Mouse (Mus musculus): ENCODE data around the gene Tex264. TPM values are rescaled to one million over a fixed set of nuclear protein-coding genes. Genes with fewer than 3 reads are reported as not detected.

The Tex264 gene
- polyA plus RNA-seq, 1 experiment, result 79.0 TPM

- TF ChIP-seq USF1 (IDR thresholded peaks at IDR 0.05; ENCODE audit: low read depth) (no peak), MYOD1 (IDR thresholded peaks at IDR 0.05; ENCODE audit: control insufficient read depth, insufficient read length, low read depth) (no peak), MYOG (IDR thresholded peaks at IDR 0.05; ENCODE audit: control insufficient read depth, extremely low read depth, insufficient read length) (no peak), MAX (IDR thresholded peaks at IDR 0.05) (no peak), CTCF (IDR thresholded peaks at IDR 0.05; ENCODE audit: control insufficient read depth, insufficient read depth, insufficient read length) (no peak), CEBPB (IDR thresholded peaks at IDR 0.05; ENCODE audit: low read depth) (no peak), FOSL1 (IDR thresholded peaks at IDR 0.05; ENCODE audit: insufficient read depth, low read length, poor library complexity, severe bottlenecking) (no peak)
- no peak overlapping the region for H3K4me3 ChIP-seq (ENCODE audit: insufficient read depth, poor library complexity, severe bottlenecking)
- no peaks in the 10 kb centered on the region for H3K79me3 ChIP-seq (ENCODE audit: low read depth)
- no peaks in the 10 kb centered on the region for H3K27me3 ChIP-seq (ENCODE audit: control insufficient read depth, insufficient read depth, insufficient read length)
- peaks cover 42% of the 10 kb centered on the region for H3K36me3 ChIP-seq (ENCODE audit: control insufficient read depth, insufficient read depth)
- no peaks in the 10 kb centered on the region for H3K79me2 ChIP-seq (ENCODE audit: control insufficient read depth, insufficient read depth)
- H3ac ChIP-seq (ENCODE audit: control insufficient read depth, insufficient read length, low read depth), result no peak overlapping the region
Measured at GRCm38 (mm10) chr9:106677702-106678101, 8.0 kb downstream of the Tex264 start.

- Histone ChIP-seq H3K79me2 (ENCODE audit: control insufficient read depth, insufficient read depth) (no peaks in the 10 kb centered on the region), H3ac (ENCODE audit: control insufficient read depth, insufficient read length, low read depth) (no peak overlapping the region), H3K4me3 (ENCODE audit: insufficient read depth, poor library complexity, severe bottlenecking) (no peak overlapping the region), H3K27me3 (ENCODE audit: control insufficient read depth, insufficient read depth, insufficient read length) (no peaks in the 10 kb centered on the region), H3K36me3 (ENCODE audit: control insufficient read depth, insufficient read depth) (peaks cover 41% of the 10 kb centered on the region), H3K79me3 (ENCODE audit: low read depth) (no peaks in the 10 kb centered on the region)
- no peak for TF ChIP-seq MYOG (IDR thresholded peaks at IDR 0.05; ENCODE audit: control insufficient read depth, extremely low read depth, insufficient read length)
- TF ChIP-seq MAX (IDR thresholded peaks at IDR 0.05), result no peak
- TF ChIP-seq FOSL1 (IDR thresholded peaks at IDR 0.05; ENCODE audit: insufficient read depth, low read length, poor library complexity, severe bottlenecking), result no peak
- TF ChIP-seq CTCF (IDR thresholded peaks at IDR 0.05; ENCODE audit: control insufficient read depth, insufficient read depth, insufficient read length), result no peak
- TF ChIP-seq USF1 (IDR thresholded peaks at IDR 0.05; ENCODE audit: low read depth), result no peak
- no peak for TF ChIP-seq MYOD1 (IDR thresholded peaks at IDR 0.05; ENCODE audit: control insufficient read depth, insufficient read length, low read depth)
- no peak for TF ChIP-seq CEBPB (IDR thresholded peaks at IDR 0.05; ENCODE audit: low read depth)
Measured at GRCm38 (mm10) chr9:106676571-106676970, 9.2 kb downstream of the Tex264 start.

GRCm38 (mm10) chr9:106675965-106676364 lies 9.8 kb downstream of the Tex264 start:
- Histone ChIP-seq H3K36me3 (ENCODE audit: control insufficient read depth, insufficient read depth) (peaks cover 38% of the 10 kb centered on the region), H3ac (ENCODE audit: control insufficient read depth, insufficient read length, low read depth) (no peak overlapping the region)

GRCm38 (mm10) chr9:106675480-106675879 lies 10.2 kb downstream of the Tex264 start:
- Histone ChIP-seq H3K79me2 (ENCODE audit: control insufficient read depth, insufficient read depth) (no peaks in the 10 kb centered on the region), H3ac (ENCODE audit: control insufficient read depth, insufficient read length, low read depth) (no peak overlapping the region), H3K79me3 (ENCODE audit: low read depth) (no peaks in the 10 kb centered on the region), H3K36me3 (ENCODE audit: control insufficient read depth, insufficient read depth) (peaks cover 33% of the 10 kb centered on the region), H3K4me3 (ENCODE audit: insufficient read depth, poor library complexity, severe bottlenecking) (no peak overlapping the region), H3K27me3 (ENCODE audit: control insufficient read depth, insufficient read depth, insufficient read length) (no peaks in the 10 kb centered on the region)
- TF ChIP-seq USF1 (IDR thresholded peaks at IDR 0.05; ENCODE audit: low read depth), result no peak
- TF ChIP-seq CTCF (IDR thresholded peaks at IDR 0.05; ENCODE audit: control insufficient read depth, insufficient read depth, insufficient read length), result peak; percentile 47

More at GRCm38 (mm10) chr9:106675965-106676364, 9.8 kb downstream of the Tex264 start:
- H3K79me2 ChIP-seq (ENCODE audit: control insufficient read depth, insufficient read depth), result no peaks in the 10 kb centered on the region
- H3K4me3 ChIP-seq (ENCODE audit: insufficient read depth, poor library complexity, severe bottlenecking), result no peak overlapping the region
- no peaks in the 10 kb centered on the region for H3K79me3 ChIP-seq (ENCODE audit: low read depth)
- TF ChIP-seq MAX (IDR thresholded peaks at IDR 0.05) (no peak), MYOG (IDR thresholded peaks at IDR 0.05; ENCODE audit: control insufficient read depth, extremely low read depth, insufficient read length) (no peak), CTCF (IDR thresholded peaks at IDR 0.05; ENCODE audit: control insufficient read depth, insufficient read depth, insufficient read length) (no peak), USF1 (IDR thresholded peaks at IDR 0.05; ENCODE audit: low read depth) (no peak), FOSL1 (IDR thresholded peaks at IDR 0.05; ENCODE audit: insufficient read depth, low read length, poor library complexity, severe bottlenecking) (no peak), CEBPB (IDR thresholded peaks at IDR 0.05; ENCODE audit: low read depth) (no peak), MYOD1 (IDR thresholded peaks at IDR 0.05; ENCODE audit: control insufficient read depth, insufficient read length, low read depth) (no peak)
- H3K27me3 ChIP-seq (ENCODE audit: control insufficient read depth, insufficient read depth, insufficient read length), result no peaks in the 10 kb centered on the region

GRCm38 (mm10) chr9:106673860-106674259 lies 11.9 kb downstream of the Tex264 start:
- no peaks in the 10 kb centered on the region for H3K79me3 ChIP-seq (ENCODE audit: low read depth)
- no peak overlapping the region for H3ac ChIP-seq (ENCODE audit: control insufficient read depth, insufficient read length, low read depth)
- H3K36me3 ChIP-seq (ENCODE audit: control insufficient read depth, insufficient read depth), result peaks cover 18% of the 10 kb centered on the region
- no peaks in the 10 kb centered on the region for H3K27me3 ChIP-seq (ENCODE audit: control insufficient read depth, insufficient read depth, insufficient read length)
- no peaks in the 10 kb centered on the region for H3K79me2 ChIP-seq (ENCODE audit: control insufficient read depth, insufficient read depth)
- no peak overlapping the region for H3K4me3 ChIP-seq (ENCODE audit: insufficient read depth, poor library complexity, severe bottlenecking)
- TF ChIP-seq CEBPB (IDR thresholded peaks at IDR 0.05; ENCODE audit: low read depth) (no peak), MYOG (IDR thresholded peaks at IDR 0.05; ENCODE audit: control insufficient read depth, extremely low read depth, insufficient read length) (no peak), MYOD1 (IDR thresholded peaks at IDR 0.05; ENCODE audit: control insufficient read depth, insufficient read length, low read depth) (no peak), FOSL1 (IDR thresholded peaks at IDR 0.05; ENCODE audit: insufficient read depth, low read length, poor library complexity, severe bottlenecking) (no peak), USF1 (IDR thresholded peaks at IDR 0.05; ENCODE audit: low read depth) (no peak), CTCF (IDR thresholded peaks at IDR 0.05; ENCODE audit: control insufficient read depth, insufficient read depth, insufficient read length) (no peak), MAX (IDR thresholded peaks at IDR 0.05) (no peak)

- H3K4me3 ChIP-seq (ENCODE audit: insufficient read depth, poor library complexity, severe bottlenecking), result no peak overlapping the region
- H3K27me3 ChIP-seq (ENCODE audit: control insufficient read depth, insufficient read depth, insufficient read length), result no peaks in the 10 kb centered on the region
- peaks cover 19% of the 10 kb centered on the region for H3K36me3 ChIP-seq (ENCODE audit: control insufficient read depth, insufficient read depth)
- TF ChIP-seq USF1 (IDR thresholded peaks at IDR 0.05; ENCODE audit: low read depth) (no peak), CEBPB (IDR thresholded peaks at IDR 0.05; ENCODE audit: low read depth) (no peak), MYOG (IDR thresholded peaks at IDR 0.05; ENCODE audit: control insufficient read depth, extremely low read depth, insufficient read length) (no peak), MYOD1 (IDR thresholded peaks at IDR 0.05; ENCODE audit: control insufficient read depth, insufficient read length, low read depth) (no peak), CTCF (IDR thresholded peaks at IDR 0.05; ENCODE audit: control insufficient read depth, insufficient read depth, insufficient read length) (no peak), MAX (IDR thresholded peaks at IDR 0.05) (no peak), FOSL1 (IDR thresholded peaks at IDR 0.05; ENCODE audit: insufficient read depth, low read length, poor library complexity, severe bottlenecking) (no peak)
- H3ac ChIP-seq (ENCODE audit: control insufficient read depth, insufficient read length, low read depth), result no peak overlapping the region
- H3K79me3 ChIP-seq (ENCODE audit: low read depth), result no peaks in the 10 kb centered on the region
- H3K79me2 ChIP-seq (ENCODE audit: control insufficient read depth, insufficient read depth), result no peaks in the 10 kb centered on the region
Measured at GRCm38 (mm10) chr9:106664856-106665255, 20.9 kb downstream of the Tex264 start.

Data from C2C12 (cell line).